Mouse (Mus musculus): ENCODE data around the gene Yes1. TPM values are rescaled to one million over a fixed set of nuclear protein-coding genes. Genes with fewer than 3 reads are reported as not detected.

The Yes1 gene
- polyA plus RNA-seq (2015; fragmentation: Nextera tagmentation; extraction: Ambion mirVana): 29.1 and 30.5 TPM in 2 replicates

- H3K36me3 ChIP-seq: no peaks in the 10 kb centered on the region
- under 1% methylated on average over 58 of the region's 69 CpGs for WGBS
- peak; percentile 96 for ATAC-seq (ENCODE audit: insufficient number of reproducible peaks, low FRiP score, low TSS enrichment, low read depth)
Observed at GRCm38 (mm10) chr5:32610801-32611340, at the start of gene Yes1. Gene Yes1, plus strand, starts transcription at chr5:32611171.

GRCm38 (mm10) chr5:32564697-32565096 lies 46.3 kb upstream of the Yes1 start:
- no peak overlapping the region for H3K4me3 ChIP-seq (replicated peaks)
- no peaks in the 10 kb centered on the region for H3K4me1 ChIP-seq
- no peaks in the 10 kb centered on the region for H3K36me3 ChIP-seq
- H3K9ac ChIP-seq: no peak overlapping the region
- no peak overlapping the region for H3K27ac ChIP-seq (replicated peaks)
- WGBS: 75% methylated on average over 1 of the region's 1 CpGs
- no peaks in the 10 kb centered on the region for H3K27me3 ChIP-seq
- ATAC-seq (ENCODE audit: insufficient number of reproducible peaks, low FRiP score, low TSS enrichment, low read depth): no peak
- H3K4me2 ChIP-seq (replicated peaks): no peak overlapping the region
- H3K9me3 ChIP-seq (replicated peaks): no peaks in the 10 kb centered on the region

More at GRCm38 (mm10) chr5:32610801-32611340, at the start of gene Yes1:
- H3K4me3 ChIP-seq (replicated peaks): peak within 1 kb of the TSS; percentile 93
- H3K4me2 ChIP-seq (replicated peaks): peak within 1 kb of the TSS; percentile 53
- peak within 1 kb of the TSS; percentile 92 for H3K27ac ChIP-seq (replicated peaks)
- peak within 1 kb of the TSS; percentile 85 for H3K9ac ChIP-seq
- H3K27me3 ChIP-seq: no peaks in the 10 kb centered on the region
- no peaks in the 10 kb centered on the region for H3K9me3 ChIP-seq (replicated peaks)
- peaks cover 8% of the 10 kb centered on the region for H3K4me1 ChIP-seq

DNA sequence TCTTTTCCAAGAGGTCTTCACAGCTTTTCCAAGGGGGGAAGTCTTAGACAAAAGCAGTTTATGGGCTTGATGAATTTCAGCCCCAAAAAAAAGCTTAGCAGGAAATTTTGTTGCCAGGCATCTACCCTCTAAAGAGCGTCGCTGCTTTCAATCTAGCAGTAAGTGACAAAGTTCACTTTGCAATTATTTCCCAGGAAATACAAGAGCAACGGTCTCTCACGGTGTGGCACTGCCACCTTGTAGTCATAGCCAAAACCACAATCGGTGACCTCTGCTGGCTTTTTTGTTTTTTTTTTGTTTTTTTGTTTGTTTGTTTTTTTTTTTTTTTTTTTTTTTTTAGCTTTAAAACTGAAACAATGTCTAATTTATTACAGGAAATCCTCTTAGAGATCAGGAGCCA lies 39.2 kb upstream of the Yes1 start:
- H3K4me1 ChIP-seq: no peaks in the 10 kb centered on the region
- no peak overlapping the region for H3K4me2 ChIP-seq (replicated peaks)
- H3K4me3 ChIP-seq (replicated peaks): no peak overlapping the region
- ATAC-seq (ENCODE audit: insufficient number of reproducible peaks, low FRiP score, low TSS enrichment, low read depth): no peak
- H3K27ac ChIP-seq (replicated peaks): no peak overlapping the region
- H3K27me3 ChIP-seq: no peaks in the 10 kb centered on the region
- no peaks in the 10 kb centered on the region for H3K9me3 ChIP-seq (replicated peaks)
- WGBS: 65% methylated on average over 5 of the region's 5 CpGs
- H3K36me3 ChIP-seq: no peaks in the 10 kb centered on the region
- no peak overlapping the region for H3K9ac ChIP-seq

DNA sequence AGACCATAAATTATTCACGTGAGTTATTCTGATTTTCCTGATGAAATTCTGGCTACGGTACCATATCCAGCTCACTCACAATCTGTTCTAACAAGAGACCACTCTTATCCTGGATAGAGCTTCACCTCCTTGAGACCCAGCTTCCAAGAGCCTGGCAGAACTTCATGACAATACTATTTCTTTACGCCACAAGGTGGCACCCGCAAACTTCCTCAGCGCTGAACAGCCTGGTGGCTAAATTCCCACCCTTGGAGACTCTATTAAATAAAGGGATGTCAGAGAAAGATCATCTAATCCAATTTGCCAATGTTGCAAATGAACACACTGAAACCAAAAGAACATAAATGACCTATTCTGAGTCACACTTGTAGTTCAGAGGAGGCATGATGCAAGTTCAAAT lies 22.8 kb upstream of the Yes1 start:
- no peaks in the 10 kb centered on the region for H3K9me3 ChIP-seq (replicated peaks)
- H3K4me2 ChIP-seq (replicated peaks): no peak overlapping the region

DNA sequence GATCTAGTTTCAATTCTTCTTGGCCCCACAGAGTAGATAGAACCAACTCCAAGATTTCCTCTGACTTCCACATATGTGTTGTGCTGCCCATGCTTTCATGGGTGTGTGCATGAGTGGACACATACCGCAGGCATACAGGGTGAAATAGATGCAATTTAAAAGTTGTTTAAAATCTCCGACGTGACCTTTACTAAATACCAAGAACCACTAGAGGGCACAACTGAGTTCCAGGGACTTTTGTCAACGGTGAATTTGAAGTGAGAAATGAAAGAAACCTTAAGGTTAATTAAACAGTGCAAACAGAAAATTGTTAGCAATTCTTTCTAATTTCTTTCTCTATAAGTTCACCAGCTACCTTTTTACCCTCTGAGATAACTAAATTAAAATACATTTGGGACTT lies 17.2 kb upstream of the Yes1 start:
- Histone ChIP-seq H3K27ac (replicated peaks) (no peak overlapping the region), H3K4me1 (no peaks in the 10 kb centered on the region), H3K36me3 (no peaks in the 10 kb centered on the region), H3K4me3 (replicated peaks) (no peak overlapping the region), H3K27me3 (no peaks in the 10 kb centered on the region), H3K9ac (no peak overlapping the region), H3K4me2 (replicated peaks) (no peak overlapping the region), H3K9me3 (replicated peaks) (no peaks in the 10 kb centered on the region)
- no peak for ATAC-seq (ENCODE audit: insufficient number of reproducible peaks, low FRiP score, low TSS enrichment, low read depth)
- 20% methylated on average over 4 of the region's 4 CpGs for WGBS

More for the DNA sequence above, 22.8 kb upstream of the Yes1 start:
- WGBS: 15% methylated on average over 5 of the region's 5 CpGs
- no peaks in the 10 kb centered on the region for H3K27me3 ChIP-seq
- no peak overlapping the region for H3K27ac ChIP-seq (replicated peaks)
- no peak overlapping the region for H3K9ac ChIP-seq
- no peak for ATAC-seq (ENCODE audit: insufficient number of reproducible peaks, low FRiP score, low TSS enrichment, low read depth)
- no peak overlapping the region for H3K4me3 ChIP-seq (replicated peaks)
- H3K36me3 ChIP-seq: no peaks in the 10 kb centered on the region
- H3K4me1 ChIP-seq: no peaks in the 10 kb centered on the region

DNA sequence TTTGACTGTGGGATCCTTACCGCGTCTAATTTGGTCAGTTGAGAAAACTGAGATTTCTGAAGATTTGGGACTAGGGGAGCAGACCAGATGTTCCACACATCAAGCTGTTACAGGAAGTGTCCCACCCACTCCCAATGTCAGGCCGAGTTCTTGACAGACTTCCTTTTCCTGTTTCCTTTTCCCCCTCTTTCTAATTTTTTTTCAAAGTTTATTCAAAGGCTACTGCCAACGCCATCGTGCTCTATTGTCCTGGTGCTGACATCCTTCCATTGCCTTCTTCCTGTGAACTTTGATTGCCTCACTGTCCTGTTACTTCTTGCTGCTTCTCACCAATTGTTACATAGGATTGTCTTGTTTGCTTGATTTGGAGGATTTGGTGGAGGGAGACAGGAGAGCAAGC lies 16.6 kb upstream of the Yes1 start:
- Histone ChIP-seq H3K4me3 (replicated peaks) (no peak overlapping the region), H3K9me3 (replicated peaks) (no peaks in the 10 kb centered on the region), H3K27ac (replicated peaks) (no peak overlapping the region), H3K4me1 (no peaks in the 10 kb centered on the region), H3K27me3 (no peaks in the 10 kb centered on the region), H3K9ac (no peak overlapping the region), H3K4me2 (replicated peaks) (no peak overlapping the region), H3K36me3 (no peaks in the 10 kb centered on the region)
- WGBS: 66% methylated on average over 5 of the region's 5 CpGs
- ATAC-seq (ENCODE audit: insufficient number of reproducible peaks, low FRiP score, low TSS enrichment, low read depth): no peak

DNA sequence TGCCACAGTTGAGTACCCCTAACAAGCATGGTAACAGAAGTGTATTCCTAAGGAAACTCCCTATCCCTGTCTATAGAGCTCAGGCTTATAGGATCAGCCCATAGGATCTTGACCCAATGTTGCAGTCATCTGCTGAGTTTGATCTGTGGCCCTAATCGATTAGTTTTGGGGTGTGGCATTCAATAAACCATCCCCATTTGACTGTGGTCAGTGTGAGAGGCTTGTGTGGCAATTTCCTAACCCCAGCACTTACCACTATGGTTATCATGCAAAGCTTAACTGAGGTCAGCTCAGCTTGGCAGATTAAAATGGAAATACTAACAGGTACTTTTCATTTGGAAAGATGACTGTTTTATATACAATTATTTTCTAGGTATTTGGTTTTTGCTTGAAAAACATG lies 5.1 kb upstream of the Yes1 start:
- ATAC-seq (ENCODE audit: insufficient number of reproducible peaks, low FRiP score, low TSS enrichment, low read depth): no peak
- whole genome bisulfite sequencing: 77% methylated on average over 1 of the region's 1 CpGs
- Histone ChIP-seq H3K27me3 (no peaks in the 10 kb centered on the region), H3K36me3 (no peaks in the 10 kb centered on the region), H3K4me1 (no peaks in the 10 kb centered on the region), H3K9me3 (replicated peaks) (no peaks in the 10 kb centered on the region), H3K4me2 (replicated peaks) (no peak overlapping the region), H3K9ac (no peak overlapping the region), H3K27ac (replicated peaks) (no peak overlapping the region), H3K4me3 (replicated peaks) (no peak overlapping the region)

- no peak for ATAC-seq (ENCODE audit: insufficient number of reproducible peaks, low FRiP score, low TSS enrichment, low read depth)
- H3K9ac ChIP-seq: no peak overlapping the region
- no peak overlapping the region for H3K4me2 ChIP-seq (replicated peaks)
- H3K9me3 ChIP-seq (replicated peaks): no peaks in the 10 kb centered on the region
- H3K36me3 ChIP-seq: no peaks in the 10 kb centered on the region
- H3K27me3 ChIP-seq: no peaks in the 10 kb centered on the region
- no peak overlapping the region for H3K27ac ChIP-seq (replicated peaks)
- H3K4me1 ChIP-seq: no peaks in the 10 kb centered on the region
- no peak overlapping the region for H3K4me3 ChIP-seq (replicated peaks)
- 27% methylated on average over 2 of the region's 2 CpGs for WGBS
Observed at GRCm38 (mm10) chr5:32607776-32608355, 3.1 kb upstream of the Yes1 start.

GRCm38 (mm10) chr5:32608516-32608915 lies 2.5 kb upstream of the Yes1 start:
- WGBS: 88% methylated on average over 4 of the region's 4 CpGs
- no peak for ATAC-seq (ENCODE audit: insufficient number of reproducible peaks, low FRiP score, low TSS enrichment, low read depth)
- Histone ChIP-seq H3K36me3 (no peaks in the 10 kb centered on the region), H3K4me1 (no peaks in the 10 kb centered on the region), H3K9ac (no peak overlapping the region), H3K9me3 (replicated peaks) (no peaks in the 10 kb centered on the region), H3K27ac (replicated peaks) (no peak overlapping the region; the same call in 1 of the 2 replicates), H3K4me2 (replicated peaks) (no peak overlapping the region), H3K27me3 (no peaks in the 10 kb centered on the region), H3K4me3 (replicated peaks) (no peak overlapping the region)

GRCm38 (mm10) chr5:32610064-32610800 lies 739 bp upstream of the Yes1 start:
- H3K4me1 ChIP-seq: peaks cover 8% of the 10 kb centered on the region
- H3K9ac ChIP-seq: peak overlapping the region; percentile 85
- peak; percentile 32; the same call in 1 of the 2 replicates for ATAC-seq (ENCODE audit: insufficient number of reproducible peaks, low FRiP score, low TSS enrichment, low read depth)
- H3K4me3 ChIP-seq (replicated peaks): peak overlapping the region; percentile 93
- H3K36me3 ChIP-seq: no peaks in the 10 kb centered on the region
- H3K27me3 ChIP-seq: no peaks in the 10 kb centered on the region
- H3K9me3 ChIP-seq (replicated peaks): no peaks in the 10 kb centered on the region
- peak overlapping the region; percentile 92 for H3K27ac ChIP-seq (replicated peaks)
- H3K4me2 ChIP-seq (replicated peaks): peak overlapping the region; percentile 53
- WGBS: 16% methylated on average over 21 of the region's 21 CpGs

DNA sequence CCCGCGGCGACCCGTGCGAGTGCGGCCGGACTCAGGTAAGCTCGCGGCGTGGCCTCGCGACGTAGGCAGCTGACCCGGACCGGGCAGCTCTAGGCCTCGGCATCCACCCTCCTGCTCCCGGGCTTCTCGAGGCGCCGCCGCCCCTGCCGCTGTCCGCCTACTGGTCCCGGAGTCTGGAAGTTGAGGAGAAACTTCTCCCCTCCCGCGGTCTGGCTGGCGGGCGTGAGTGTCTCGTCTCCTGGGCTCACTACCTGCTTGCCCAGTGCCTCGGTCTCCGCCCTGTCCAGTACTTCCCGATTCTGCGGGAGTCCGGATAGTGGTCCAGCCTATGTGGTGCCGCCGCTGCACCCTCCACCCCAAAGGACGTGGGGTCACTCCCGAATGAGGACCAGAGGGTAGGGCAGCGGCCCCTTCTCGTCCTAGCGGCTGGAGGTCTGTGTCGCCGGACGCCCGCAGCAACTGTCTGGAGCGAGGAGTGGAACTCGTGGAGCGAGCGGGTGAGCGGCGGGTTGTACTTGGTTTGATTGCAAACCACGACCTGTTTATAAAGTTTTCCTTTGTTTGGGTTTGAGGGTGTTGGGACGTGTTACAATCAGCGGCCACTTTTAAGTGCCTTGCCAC lies 480 bp downstream of the Yes1 start:
- under 1% methylated on average over 54 of the region's 54 CpGs for WGBS
- peak overlapping the region; percentile 53 for H3K4me2 ChIP-seq (replicated peaks)
- H3K4me3 ChIP-seq (replicated peaks): peak overlapping the region; percentile 93
- H3K9ac ChIP-seq: peak overlapping the region; percentile 85
- no peaks in the 10 kb centered on the region for H3K27me3 ChIP-seq
- H3K36me3 ChIP-seq: no peaks in the 10 kb centered on the region
- H3K4me1 ChIP-seq: peaks cover 8% of the 10 kb centered on the region
- no peaks in the 10 kb centered on the region for H3K9me3 ChIP-seq (replicated peaks)
- peak overlapping the region; percentile 92 for H3K27ac ChIP-seq (replicated peaks)
- ATAC-seq (ENCODE audit: insufficient number of reproducible peaks, low FRiP score, low TSS enrichment, low read depth): peak; percentile 72
